Mouse (Mus musculus): ENCODE data around the gene Tsfm.
"Not testable (repeated sequence)": the region's sequence is repeated elsewhere in the genome, so short reads cannot be mapped to it uniquely, and the experiment has no call there.

Gene Tsfm

GRCm38 (mm10) chr10:127030336-127031296 is at the start of gene Tsfm:
Tsfm (minus strand) TSS chr10:127030840.
- in situ Hi-C loops (cut with MboI): loop anchor here (10.0 kb wide), 1 partner anchor 116 kb away; no protein-coding TSS in a partner anchor

GRCm38 (mm10) chr10:127079665-127080391 is 49.2 kb upstream of the Tsfm start:
- in situ Hi-C loops (cut with MboI): no loop called here

- in situ Hi-C loops (cut with MboI): no loop called here
Measured at GRCm38 (mm10) chr10:127078677-127079575, 48.3 kb upstream of the Tsfm start.

- in situ Hi-C loops (cut with MboI): no loop called here
Measured at GRCm38 (mm10) chr10:127078001-127078676, 47.5 kb upstream of the Tsfm start.

- in situ Hi-C loops (cut with MboI): no loop called here
Measured at GRCm38 (mm10) chr10:127077515-127077914, 46.9 kb upstream of the Tsfm start.

- in situ Hi-C loops (cut with MboI): no loop called here
Measured at GRCm38 (mm10) chr10:127076082-127076481, 45.4 kb upstream of the Tsfm start.

- in situ Hi-C loops (cut with MboI): no loop called here
Measured at GRCm38 (mm10) chr10:127075651-127076050, 45.0 kb upstream of the Tsfm start.

- in situ Hi-C loops (cut with MboI): no loop called here
Measured at GRCm38 (mm10) chr10:127075080-127075479, 44.4 kb upstream of the Tsfm start, which contains the start of gene Agap2. Agap2 (plus strand) TSS chr10:127075284.

- in situ Hi-C loops (cut with MboI): no loop called here
Measured at GRCm38 (mm10) chr10:127073981-127074380, 43.3 kb upstream of the Tsfm start.

GRCm38 (mm10) chr10:127072969-127073368 is 42.3 kb upstream of the Tsfm start:
- in situ Hi-C loops (cut with MboI): not testable (repeated sequence)

GRCm38 (mm10) chr10:127072270-127072669 is 41.6 kb upstream of the Tsfm start:
- in situ Hi-C loops (cut with MboI): not testable (repeated sequence)

GRCm38 (mm10) chr10:127071203-127071602 is 40.6 kb upstream of the Tsfm start:
- in situ Hi-C loops (cut with MboI): no loop called here

- in situ Hi-C loops (cut with MboI): no loop called here
Measured at GRCm38 (mm10) chr10:127070190-127071121, 39.8 kb upstream of the Tsfm start, which contains the start of gene Tspan31. Tspan31 (minus strand) TSS chr10:127070264.

- in situ Hi-C loops (cut with MboI): no loop called here
Measured at GRCm38 (mm10) chr10:127069281-127070189, 38.9 kb upstream of the Tsfm start.

- in situ Hi-C loops (cut with MboI): no loop called here
Measured at GRCm38 (mm10) chr10:127068360-127069038, 37.9 kb upstream of the Tsfm start.

GRCm38 (mm10) chr10:127066519-127067018 is 35.9 kb upstream of the Tsfm start:
- in situ Hi-C loops (cut with MboI): no loop called here

GRCm38 (mm10) chr10:127065981-127066380 is 35.3 kb upstream of the Tsfm start:
- in situ Hi-C loops (cut with MboI): no loop called here
